Mouse (Mus musculus) spleen, postnatal 4 days (tissue): Measurements from ENCODE around the gene Gm29776.

Source experiments
- DNase-seq, 2 experiments: peaks; one replicate each; pipeline ENCODE4 v3.0.0; 2022; ENCODE audit warnings: low spot score in 2 of 2

Gene Gm29776

GRCm38 (mm10) chr14:54698733-54699132, at the start of gene Gm29776:
TSS of gene Gm29776 (minus strand) at chr14:54698833.
- DNase-seq: no peak

DNA sequence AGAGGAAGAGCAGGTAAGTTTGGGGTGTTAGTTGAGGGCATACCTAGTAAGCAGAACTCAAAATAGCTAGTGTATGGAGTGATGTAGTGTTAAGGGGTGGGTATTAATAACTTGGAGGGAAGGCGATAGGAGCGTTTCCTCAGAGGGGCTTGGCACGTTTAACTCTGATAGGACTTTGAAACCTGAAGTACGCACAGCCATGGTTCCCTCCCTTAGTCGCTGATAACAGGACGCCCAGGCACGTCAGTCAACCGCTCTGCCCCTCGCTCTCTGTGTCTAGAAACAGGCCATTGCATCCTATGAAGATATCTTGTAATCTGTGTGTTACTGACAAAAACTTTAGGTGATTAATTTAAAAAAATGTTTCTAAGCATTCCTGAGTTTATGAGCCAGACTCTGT, 47.4 kb upstream of the Gm29776 start:
- DNase-seq: no peak

DNA sequence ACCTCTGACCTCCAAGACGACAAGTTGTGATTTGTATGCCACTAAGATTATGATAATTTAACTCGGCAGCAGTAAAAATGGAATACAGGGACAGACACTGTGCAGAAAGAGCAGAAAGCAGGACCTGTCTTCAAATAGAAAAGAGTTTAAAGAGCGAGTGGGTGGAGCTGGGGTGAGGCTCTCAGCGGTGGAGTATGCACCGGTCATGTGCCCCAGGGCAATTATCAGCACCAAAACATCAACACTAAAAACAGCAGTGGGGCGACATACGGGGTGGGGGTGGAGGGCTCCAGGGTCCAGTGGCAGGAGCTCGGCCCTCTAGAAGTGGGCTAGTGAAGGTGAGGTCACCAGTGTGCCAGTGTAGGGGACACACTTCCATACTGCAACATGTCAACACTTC, 45.8 kb upstream of the Gm29776 start:
- DNase-seq: no peak

DNA sequence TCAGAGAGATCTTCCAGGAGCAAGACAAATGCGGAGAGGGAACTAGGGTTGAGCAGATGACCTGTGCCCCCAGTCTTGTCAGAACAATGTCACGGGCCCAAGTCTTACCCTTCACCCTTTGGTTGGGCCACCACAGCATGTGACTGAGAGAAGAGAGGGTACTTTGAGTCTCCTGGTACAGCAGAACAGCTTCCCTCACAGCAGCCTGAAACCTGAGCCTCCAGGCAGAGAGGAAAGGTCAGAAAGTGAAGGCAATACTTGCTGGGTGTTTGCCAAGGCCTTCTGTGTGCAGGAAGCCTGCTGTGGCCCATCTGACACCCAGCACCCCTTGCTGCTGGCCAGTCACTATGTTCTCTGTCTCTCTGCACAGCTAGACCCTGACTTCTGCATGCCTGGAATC, 43.7 kb upstream of the Gm29776 start:
- DNase-seq: no peak

- DNase-seq: no peak
Measured at GRCm38 (mm10) chr14:54741721-54742120, 43.1 kb upstream of the Gm29776 start.

DNA sequence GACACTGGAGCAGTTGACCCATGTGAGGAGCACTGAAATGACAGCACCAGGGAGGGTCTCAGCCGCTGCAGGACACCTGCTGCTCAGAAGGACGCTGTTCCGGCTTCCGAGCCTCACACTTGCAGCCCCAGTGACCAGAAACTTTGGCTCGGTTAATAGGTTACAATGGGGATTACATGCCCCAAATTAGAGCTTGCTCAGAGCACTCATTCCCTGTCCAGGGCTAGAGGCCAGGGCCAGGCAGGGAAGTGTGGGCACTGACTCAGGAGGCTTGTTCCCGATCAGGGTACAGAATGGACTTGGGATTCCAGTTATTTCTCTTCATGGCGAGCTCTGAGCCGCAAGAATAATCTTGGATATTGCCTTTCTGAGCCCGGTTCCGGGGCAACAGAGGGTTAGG, 39.0 kb upstream of the Gm29776 start:
- no peak for DNase-seq

GRCm38 (mm10) chr14:54736555-54737552, 38.2 kb upstream of the Gm29776 start:
- no peak for DNase-seq

DNA sequence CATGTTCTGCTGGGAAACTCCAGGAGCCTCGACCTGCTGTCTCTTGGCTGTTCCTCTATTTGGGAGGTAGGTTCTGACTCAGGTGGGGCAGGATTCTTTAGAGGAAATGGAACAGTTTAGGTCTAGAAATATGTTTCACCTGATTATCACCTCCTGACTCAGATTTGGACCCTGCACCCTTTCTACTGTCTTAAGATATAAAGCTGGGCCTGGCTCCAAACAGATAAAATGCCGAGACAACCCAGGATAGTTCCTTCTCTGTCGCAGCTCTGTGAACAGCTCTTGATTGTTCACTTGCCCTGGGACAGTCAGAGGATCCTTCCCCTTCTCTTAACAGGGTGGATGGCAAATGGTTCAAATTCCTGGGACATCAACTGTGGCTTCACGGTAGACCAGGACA, 36.6 kb upstream of the Gm29776 start:
- no peak for DNase-seq

DNA sequence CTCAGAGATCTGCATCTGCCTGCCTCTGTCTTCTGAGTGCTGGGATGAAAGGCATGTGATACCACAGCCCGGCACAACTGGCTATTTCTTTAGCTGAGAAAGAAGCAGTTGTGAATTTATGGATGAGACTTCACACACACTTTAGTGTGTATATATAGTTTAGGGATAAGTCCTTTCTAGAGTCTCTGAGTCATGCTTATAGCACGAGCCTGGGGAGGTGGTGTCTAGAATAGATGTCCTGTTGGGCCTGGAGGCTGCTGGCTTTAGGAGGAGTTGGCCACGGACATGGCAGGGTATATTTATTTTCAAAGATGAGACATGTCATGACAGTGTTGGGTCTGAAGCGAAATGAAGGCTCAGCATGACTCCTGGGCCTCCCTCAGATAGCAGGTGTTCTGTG, 35.4 kb upstream of the Gm29776 start:
- DNase-seq: no peak

DNA sequence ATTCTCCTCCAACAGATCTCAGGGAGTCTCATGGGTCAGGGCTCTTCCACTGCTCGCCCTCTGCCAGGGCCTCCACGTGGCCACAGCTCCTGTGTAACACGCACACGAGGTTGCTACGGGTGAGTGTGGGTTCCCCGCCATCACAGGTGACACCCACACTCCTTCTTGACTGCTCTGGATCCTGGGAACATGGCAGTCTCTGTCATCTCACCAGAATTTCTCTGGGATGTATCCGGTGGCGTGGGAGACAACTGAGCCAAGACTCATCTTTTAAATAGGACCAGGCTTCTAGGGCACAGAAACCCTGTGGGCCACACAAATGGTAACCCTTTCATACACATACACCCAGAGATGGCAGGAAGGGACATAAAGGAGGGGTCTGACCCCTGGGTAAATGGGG, 33.6 kb upstream of the Gm29776 start:
- DNase-seq: no peak

DNA sequence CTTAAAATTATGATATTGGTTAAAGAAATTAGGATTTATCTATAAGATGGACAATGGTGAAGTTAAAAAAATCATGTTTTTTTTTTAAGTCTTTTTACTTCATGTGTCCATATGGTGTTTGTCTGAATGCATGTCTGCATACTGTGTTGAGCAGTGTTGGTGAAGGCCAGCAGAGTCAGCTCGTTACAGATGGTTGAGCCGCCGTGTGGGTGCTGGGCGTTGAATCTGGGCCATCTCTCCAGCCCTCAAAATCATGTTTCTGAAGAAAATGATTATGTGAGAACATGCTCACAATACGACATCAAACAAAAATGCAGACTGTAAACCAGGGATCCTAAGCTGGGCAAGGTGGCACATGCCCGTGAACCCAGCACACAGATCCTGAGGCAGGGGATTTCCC, 31.7 kb upstream of the Gm29776 start:
- no peak for DNase-seq

DNA sequence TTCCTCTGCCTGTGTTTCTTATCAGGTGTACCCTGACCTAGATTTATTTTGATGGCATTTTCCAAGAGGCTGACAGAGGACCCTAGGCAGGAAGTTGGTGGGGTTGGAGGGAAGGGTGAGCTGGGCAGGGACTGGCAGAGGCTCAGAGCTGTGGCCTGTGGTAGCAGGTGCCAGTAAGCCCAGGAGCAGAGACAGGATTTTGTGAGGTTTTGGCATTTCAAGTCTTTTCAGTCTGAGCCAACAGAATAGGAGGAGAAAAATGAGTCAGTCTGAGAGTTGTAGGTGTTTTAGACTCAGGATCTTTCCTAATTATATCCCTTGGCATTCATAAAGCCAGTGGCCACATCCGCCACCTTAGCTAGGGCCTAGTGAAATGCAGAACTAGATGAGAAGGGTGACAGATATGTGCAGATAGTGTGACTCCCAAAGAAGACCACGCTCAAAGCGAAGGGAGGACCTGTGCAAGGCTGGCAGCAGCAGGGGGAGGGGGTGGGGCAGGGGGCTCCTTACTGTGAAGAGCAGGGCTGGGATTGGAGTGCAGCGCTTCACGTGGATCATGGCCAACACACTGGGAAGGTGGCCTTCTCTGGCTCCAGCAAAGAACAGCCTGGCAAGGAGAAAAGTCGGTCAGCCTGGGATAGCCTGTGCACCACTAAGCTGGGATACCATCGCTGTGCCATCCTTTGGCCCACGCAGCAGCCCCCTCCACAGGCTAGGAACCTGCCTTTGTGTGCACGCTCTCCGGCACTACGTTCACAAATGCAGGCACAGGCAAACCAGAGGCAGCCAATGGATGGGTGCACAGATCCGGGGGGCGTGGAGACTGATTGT, 30.4 kb upstream of the Gm29776 start:
- no peak for DNase-seq

DNA sequence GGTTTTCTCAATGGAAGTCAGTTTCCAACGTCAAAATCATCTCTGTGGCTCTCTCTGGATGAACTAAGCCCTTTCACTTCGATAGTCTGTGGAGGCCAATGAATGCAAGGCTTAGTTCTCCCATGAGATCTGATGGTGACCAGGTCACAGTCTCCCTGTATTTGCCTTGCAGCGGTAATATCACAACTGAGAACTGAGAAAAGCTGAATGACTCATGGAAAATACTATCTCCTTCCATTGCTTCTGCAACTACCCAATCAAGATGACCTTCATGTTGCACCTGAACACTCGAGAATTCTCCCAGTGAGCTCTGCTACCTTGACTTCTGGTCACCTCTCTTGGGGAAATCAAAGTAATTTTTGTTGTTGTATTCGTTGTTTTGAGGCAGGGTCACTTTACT, 28.9 kb upstream of the Gm29776 start:
- no peak for DNase-seq

- DNase-seq: no peak
Measured at GRCm38 (mm10) chr14:54724049-54724448, 25.4 kb upstream of the Gm29776 start.

DNA sequence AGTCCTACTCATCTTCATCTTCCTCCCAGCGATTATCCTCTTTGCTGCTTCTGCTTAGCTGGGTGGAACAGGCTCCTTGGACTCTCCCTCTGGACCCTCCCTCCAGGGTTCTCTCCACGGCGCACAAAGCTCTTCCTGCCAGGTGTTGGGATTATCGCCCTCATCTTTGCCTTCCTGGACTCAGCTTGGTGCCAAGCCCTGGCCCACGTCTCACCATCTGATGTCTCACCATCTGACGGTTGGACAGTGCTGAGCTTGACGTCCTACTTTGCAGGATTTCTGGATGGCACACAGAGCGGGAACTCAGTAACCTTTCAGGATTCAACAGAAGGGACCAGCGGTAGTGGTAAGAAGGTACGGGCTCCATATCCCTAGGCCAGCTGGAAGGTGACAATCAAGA, 23.1 kb upstream of the Gm29776 start:
- no peak for DNase-seq

DNA sequence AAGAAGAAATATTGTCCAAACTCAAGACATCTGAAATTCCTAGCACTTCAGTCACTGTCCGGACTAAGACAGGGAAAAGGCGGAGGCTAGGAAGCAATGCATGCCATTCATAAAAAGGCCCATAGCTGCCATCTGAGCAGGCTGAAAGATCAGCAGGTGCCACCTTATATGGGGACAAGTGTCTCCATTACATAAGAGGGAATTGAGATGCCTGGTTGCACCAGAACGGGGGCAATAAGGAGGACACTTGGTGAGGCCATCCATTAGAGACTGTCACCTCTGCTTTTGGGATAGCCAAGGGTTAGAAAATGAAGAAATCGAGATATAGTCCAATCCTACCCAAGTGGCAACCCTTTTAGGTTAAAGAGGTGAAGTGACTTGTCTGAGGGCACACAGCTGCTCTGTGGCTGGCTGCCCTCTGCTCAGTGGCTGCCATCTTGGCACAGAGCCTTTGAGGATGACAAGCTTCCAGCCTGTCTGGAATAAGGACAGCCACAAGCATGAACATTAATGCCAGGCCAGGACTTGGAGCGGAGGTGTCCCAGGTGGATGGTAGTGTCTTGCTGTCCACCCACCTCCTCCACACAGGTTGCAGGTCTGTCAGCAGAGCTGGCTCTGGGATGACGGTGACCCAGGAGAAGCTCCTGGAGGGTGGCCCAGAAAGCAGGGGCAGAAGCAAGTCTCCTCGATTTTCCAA, 22.2 kb upstream of the Gm29776 start:
- DNase-seq: no peak

DNA sequence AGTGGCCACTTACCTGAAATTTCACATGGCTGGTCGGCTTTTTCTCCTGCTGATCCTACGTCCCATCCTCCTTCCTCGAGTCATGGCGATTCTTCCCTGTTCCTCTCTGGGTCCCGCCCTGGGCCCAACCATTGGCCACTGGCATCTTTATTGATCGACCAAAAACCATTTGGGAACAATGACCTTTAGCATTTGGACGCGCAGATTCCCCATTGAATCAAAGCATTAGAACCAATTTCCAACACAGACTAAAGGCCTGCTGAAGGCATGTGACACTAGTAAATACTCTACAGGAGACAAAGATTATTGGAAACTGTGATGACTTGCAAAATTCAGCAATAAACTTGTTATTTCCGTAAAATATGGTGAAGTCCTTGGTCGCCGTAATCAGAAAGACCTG, 21.4 kb upstream of the Gm29776 start:
- no peak for DNase-seq

- no peak for DNase-seq
Measured at GRCm38 (mm10) chr14:54715402-54715801, 16.8 kb upstream of the Gm29776 start.

DNA sequence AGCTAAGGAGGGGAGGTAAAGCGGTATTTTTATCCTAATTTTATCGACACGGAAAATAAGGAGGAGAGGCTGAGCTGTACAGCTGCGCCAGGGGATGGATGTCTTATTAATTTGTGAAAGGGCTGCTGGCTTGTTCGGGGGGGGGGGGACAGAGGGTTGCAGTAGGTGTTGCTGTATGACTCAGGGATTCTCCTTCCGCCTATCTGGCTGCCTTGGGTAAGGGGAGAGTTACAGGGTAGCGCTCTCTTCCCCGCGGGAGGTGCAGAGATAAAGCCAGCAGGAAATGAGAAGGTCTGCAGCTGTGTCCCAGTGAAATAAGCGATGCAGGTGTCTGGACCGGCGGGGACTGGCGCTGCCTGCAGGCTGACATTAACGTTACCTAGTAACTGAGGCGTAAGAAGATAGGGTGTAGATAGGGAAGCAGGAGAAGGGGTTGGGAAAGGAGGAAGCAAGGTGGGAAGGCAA, 16.0 kb upstream of the Gm29776 start:
- no peak for DNase-seq

DNA sequence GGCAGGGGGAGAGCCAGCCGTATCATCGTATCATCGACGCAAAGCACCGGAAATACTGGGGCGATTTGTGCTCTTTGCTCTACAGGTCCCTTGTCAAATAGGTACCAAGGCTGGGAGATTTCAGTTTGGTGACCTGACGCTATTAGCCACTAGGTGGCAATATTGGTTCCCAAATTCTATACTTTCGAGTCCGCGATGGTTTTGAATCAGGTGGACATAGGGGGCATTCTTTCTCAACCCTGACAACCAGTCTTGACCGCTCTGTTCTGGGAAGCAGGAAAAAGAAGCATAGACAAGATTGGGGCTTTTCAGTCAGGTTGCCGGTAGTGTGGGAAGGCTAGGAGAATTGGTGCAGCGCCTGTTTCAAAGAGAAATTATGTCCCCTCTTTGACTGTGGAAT, 15.5 kb upstream of the Gm29776 start:
- peak; percentile 66 to 80 for DNase-seq

GRCm38 (mm10) chr14:54712861-54713260, 14.2 kb upstream of the Gm29776 start:
- peak; percentile 47 to 73 for DNase-seq

GRCm38 (mm10) chr14:54712074-54712473, 13.4 kb upstream of the Gm29776 start, which contains the start of gene Cebpe:
TSS of gene Cebpe (minus strand) at chr14:54712174.
- DNase-seq: no peak
